Mouse (Mus musculus) gastrocnemius, postnatal 36 days (tissue): ENCODE data around the gene Casp9. TPM values are rescaled to one million over a fixed set of nuclear protein-coding genes. Genes with fewer than 3 reads are reported as not detected.

ENCODE experiments used
- DNase-seq, 2 experiments: peaks; one replicate each; pipeline ENCODE4 v3.0.0; 2022
- intact Hi-C: fragments of 180-260 bp; cut with DNase I; formaldehyde crosslinking; loops from one replicate; pipeline ENCODE4 v1.15.1; 2025
- long read RNA-seq, 2 experiments: library from polyadenylated mRNA; stranded (forward); transcript quantifications; one replicate each; pipeline ENCODE4 v2.0.0; 2021
- total RNA-seq, 2 experiments: library from RNA; stranded (reverse); gene quantifications; 2 replicates each; pipeline ENCODE4 v1.2.3; 2021

Casp9 gene
- 1 to 10 TPM; 1.9 to 2.2 TPM for total RNA-seq
- long read RNA-seq, experiment 1, partial matches to known transcripts: 1 of 1 reads
- long read RNA-seq, experiment 1, other reads (novel, unspliced or antisense): 0 of 1 reads
- long read RNA-seq, experiment 2, partial matches to known transcripts: 0 of 2 reads
- long read RNA-seq, experiment 2, other reads (novel, unspliced or antisense): 1 of 2 reads

DNA sequence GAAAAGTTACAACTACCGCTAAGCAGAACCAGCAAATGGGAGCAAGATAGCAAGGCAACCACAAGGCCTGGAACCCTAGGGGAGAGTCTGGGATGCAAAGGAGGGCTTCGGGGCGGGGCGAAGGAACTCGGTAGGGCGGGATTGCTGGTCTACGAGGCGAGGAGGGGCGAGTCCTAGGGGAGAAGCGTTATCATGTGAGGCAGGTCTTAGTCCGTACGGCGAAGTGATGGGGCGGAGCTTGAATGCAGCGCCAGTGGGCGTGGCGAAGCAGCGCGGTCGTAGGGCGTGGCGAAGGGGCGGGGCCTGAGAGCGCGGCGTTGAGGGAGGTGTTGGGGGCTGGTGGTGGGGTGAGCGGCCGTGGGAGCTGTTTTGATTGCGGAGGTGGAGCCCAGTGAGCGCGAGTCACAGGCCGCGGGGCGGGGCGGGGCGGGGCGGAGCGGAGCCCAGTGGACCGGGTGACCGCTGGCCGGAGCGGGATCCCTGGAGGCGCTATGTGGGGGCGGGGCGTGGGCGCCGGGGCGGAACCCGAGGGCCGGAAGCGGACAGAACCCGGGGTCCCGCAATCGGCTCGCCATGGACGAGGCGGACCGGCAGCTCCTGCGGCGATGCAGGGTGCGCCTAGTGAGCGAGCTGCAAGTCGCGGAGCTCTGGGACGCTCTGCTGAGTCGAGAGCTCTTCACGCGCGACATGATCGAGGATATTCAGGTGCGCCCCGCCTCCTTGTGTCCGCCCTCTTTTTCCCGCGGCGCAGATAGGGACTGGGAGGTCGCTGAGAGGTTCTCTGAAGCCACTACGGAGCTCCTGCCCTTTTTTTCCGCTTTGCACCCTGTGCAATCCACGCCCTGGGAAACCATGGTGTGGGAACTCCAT lies at the start of gene Casp9:
Gene Casp9 (plus strand): TSS at position 331 of the 870 bp plus-strand sequence.
- peak; percentile 97 to 99 for DNase-seq
- intact Hi-C loops: loop anchor here (5.0 kb wide), 1 partner anchor 71 kb away; the partner anchor contains the start of gene Ddi2

DNA sequence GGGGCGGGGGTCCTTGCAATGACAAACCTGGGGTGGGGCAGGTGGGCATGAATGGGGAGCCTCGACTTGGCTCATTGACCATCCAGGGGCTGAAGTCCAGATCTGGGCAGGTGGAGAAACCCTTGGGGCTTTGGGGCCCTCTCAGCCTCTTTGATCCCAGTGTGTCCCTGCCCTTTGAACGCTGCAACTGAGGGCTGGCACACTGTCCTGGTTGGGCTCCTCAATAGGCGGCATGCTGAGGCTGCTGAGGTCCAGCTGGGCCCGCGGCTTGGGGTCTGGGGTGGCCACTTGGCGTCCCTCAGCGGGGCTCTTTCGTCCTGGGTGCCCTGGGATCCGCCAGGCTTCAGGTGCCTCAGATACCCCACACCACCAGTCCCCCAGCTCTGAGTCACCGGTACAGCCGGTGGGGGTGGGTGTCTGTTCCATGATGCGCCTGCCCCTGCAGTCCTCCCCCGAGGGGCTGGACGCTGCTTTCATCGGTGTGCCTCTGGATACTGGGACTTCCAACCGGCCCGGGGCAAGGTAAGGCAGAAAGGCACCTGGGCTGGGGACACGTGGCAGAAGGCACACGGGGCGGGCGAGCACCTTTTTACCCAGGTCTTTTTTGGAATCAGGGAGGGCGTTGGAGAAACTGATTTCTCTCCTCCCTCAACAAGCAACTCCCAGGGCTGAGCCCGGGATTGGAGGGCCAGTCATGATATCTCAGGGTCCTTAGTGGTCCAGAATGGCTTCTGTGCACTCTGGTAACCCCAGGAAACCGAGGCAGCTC lies 46.6 kb upstream of the Casp9 start, which contains the start of gene Agmat:
Gene Agmat (plus strand): TSS at position 95 of the 769 bp plus-strand sequence.
- intact Hi-C loops: no loop called here
- no peak for DNase-seq

DNA sequence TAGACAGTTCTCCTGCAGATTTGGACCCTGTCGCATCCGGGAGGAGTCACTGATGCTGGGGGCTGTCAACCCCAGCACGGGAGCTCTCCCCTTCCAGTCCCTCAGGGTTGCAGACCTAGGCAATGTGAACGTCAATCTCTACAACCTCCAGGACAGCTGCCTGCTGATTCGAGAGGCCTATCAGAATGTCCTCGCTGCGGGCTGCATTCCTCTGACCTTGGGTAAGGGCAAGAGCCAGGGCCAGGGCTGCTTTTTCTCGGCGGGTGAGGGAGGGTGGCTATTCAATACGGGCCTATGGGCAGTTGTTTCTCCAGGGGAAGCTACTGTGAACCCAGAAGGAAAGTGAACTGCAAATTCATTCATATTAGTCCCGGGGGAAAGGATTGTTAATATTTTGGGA lies 43.9 kb upstream of the Casp9 start:
- peak in 1 of 2 experiments; percentile 47 for DNase-seq
- intact Hi-C loops: no loop called here

DNA sequence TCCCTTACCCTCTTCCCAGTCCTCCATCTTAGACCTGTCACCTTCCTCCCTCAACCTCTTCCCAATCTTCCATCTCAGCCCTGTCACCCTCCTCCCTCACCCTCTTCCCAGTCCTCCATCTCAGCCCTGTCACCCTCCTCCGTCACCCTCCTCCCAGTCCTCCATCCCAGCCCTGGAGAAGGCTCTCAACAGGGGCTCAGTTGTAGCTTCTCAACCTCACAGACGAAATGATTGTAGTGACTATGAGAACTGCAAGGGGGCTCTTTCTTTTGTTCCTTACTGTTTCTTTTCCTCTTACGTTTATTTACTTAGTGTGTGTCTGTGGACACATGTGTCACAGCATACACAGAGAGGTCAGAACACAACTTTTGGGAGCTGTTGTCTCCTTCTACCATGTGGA lies 42.6 kb upstream of the Casp9 start:
- intact Hi-C loops: no loop called here
- DNase-seq: no peak

DNA sequence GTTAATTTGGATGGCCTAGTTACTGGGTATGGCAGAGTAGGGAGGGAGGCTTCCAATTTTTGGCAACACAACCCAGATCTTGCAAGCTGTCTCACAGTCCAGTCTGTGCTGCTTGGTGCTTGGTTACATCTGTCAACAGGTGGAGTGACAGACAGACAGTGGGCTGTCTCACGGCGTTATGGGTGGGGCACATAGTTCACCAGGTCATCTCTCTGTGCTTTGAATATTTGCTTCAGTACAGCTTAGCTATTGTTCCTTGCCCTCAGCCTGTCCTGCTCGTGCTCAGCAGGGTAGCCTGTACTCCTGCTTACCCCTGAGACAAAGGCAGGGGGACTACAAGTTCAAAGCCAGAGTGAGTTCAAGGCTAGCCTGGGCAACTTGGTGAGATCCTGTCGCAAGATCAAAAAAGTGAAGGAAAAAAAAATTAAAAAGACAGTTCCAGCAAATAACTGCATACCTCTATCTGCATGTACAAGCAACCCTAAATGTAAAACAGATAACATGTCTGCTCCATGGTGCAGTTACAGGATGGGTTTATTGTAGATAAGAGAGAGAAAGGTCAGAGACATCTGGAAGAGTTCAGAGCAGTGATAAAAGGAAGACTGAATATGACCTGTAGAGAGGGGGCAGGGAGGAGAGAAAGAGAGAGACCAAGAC lies 41.9 kb upstream of the Casp9 start:
- DNase-seq: no peak
- intact Hi-C loops: no loop called here

DNA sequence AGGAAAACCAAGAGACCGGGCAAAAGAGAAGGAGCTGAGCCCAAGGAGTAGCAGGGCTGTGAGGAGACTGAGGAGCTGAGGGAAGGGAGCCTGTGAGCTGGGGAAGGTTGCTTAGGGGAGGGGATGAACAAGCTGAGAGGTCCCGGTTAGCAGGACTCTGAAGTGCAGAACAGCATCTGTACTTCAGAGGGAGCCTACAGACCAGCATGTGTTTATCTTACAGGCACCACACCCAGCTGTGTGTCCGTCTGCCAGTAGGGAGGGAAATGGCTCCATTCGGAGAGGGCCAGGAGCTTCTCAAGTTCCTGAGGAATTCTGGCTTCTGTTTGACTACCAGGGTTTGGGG lies 41.4 kb upstream of the Casp9 start:
- intact Hi-C loops: no loop called here
- DNase-seq: no peak

DNA sequence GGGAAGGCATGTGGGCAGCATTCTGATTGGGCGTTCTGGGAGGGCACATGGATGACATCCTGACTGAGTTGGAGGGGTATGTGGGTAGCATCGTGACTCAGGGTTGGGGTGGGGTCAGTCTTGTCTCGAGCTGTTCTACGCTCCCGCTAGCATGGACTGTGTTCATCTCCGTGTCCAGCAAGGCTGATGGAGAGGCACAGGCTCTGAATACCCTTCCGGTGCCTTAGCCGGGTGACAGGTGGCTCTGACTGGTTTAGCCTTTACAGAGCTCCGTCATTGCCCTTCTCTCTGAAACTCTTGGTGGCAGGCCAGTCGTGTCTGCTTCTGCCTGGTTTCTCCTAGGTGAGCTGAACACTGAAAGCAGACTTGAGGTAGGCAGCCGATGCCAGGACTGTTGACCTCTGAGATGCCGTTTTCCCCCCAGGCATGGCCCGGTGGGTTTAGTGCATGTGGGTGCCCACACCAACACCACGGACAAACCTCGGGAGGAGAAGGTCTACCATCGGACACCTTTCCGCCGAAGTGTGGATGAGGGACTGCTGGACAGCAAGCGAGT lies 38.0 kb upstream of the Casp9 start:
- intact Hi-C loops: no loop called here
- no peak for DNase-seq

DNA sequence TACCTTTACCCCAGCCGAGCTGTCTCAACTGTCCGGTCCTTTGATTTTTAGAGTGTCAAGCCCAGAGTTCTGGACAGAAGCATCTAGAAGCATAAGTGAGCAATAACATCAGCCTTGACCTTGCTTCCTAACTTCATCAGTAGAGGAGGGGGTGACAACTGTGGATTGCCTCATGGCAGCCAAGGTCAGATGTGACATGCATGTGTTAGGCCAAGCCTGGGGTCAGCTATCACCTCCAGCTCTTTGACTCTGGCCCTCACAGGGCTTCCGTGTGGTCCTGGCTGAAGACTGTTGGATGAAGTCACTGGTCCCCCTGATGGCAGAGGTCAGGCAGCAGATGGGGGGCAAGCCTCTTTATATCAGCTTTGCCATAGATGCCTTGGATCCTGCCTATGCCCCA lies 36.3 kb upstream of the Casp9 start:
- intact Hi-C loops: no loop called here
- DNase-seq: no peak

DNA sequence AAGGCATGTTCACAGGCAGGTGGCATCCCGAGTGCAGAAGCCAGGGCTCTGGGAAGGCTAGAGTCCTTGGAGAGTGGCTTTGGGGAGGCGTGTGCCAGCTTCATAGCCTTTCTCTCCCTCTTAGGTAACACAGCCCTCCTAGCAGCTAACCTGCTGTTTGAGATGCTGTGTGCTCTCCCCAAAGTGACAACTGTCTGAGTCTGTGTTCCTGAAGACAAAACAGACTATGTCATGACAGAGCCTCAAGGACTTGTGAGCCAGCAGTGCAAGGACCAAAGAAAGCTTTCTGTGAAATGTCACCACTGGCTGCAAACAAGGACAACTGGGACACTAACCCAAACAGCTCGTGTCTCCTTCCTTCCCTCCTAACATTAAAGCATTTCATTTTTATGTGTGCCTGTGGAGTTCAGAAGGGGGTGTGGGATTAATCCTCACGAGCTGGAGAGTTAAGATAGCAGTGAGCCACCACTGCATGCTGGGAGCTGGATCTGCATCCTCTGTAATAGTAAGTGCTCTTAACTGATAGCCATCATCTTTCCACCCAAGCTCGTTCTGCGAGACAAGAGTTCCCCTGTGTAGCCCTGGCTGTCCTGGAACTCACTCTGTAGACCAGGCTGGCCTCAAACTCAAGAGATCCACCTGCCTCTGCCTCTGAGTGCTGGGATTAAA lies 34.4 kb upstream of the Casp9 start:
- DNase-seq: no peak
- intact Hi-C loops: no loop called here

DNA sequence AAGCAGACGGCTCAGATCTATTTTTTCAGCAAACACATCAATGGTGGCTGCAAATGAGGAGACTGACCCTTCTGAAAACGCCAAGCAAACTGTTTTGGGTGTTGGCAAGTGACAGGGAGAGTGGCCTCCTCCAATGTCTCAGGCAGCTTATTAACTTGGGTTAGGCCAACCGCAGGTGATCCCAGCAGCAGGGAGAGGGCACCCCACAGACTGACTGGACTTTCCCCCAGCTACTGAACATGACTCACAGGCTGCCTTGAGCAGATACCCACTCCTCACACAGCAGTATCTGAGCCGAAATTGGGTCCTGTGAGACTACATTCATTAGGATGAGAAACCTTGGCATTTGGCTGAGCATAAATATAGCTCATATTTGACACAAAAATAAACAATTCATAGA lies 32.5 kb upstream of the Casp9 start:
- intact Hi-C loops: no loop called here
- no peak for DNase-seq

DNA sequence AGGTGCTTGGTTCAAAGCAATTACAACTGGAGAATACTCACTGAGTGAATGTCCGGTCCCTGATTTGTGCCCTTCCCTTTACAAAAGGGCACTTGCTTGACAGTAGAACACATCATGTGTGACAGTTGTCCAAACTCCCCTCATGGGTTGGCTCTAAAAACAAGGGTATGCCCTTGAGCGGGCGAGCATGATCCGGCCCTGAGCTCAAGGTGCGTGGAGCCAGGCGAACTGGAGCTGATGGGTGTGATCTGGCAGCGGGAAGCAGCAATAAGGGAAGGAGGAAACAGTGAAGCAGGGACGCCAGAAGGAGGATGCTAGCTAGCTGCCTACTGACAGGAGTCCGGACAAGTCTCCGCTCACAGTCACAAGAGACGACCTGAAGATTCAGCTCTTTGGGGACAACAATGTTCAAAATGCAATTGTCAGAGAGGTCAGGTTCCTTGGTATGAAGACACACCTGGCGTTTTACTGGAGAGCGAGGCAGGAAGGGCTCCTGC lies 31.3 kb upstream of the Casp9 start:
- no peak for DNase-seq
- intact Hi-C loops: no loop called here

DNA sequence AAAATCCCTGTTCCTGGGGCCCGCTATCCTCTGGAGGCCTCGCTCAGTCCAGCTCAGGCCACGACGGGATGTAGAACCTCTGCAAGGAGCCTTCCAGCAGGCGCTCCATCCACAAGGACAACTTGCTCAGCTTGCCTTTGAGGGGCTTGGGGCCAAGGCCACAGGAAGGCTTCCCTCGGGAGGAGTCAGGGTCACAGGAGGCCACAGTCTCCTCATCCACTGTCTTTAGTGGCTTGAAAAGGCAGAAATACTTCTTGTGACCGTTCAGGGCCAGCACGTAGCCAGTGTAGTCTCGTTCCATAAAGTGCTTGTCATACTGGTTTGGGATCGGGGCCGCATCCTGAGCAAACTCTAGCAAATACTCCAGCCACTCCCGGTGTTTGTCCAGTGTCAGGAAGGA lies 29.9 kb upstream of the Casp9 start:
- intact Hi-C loops: no loop called here
- DNase-seq: no peak

DNA sequence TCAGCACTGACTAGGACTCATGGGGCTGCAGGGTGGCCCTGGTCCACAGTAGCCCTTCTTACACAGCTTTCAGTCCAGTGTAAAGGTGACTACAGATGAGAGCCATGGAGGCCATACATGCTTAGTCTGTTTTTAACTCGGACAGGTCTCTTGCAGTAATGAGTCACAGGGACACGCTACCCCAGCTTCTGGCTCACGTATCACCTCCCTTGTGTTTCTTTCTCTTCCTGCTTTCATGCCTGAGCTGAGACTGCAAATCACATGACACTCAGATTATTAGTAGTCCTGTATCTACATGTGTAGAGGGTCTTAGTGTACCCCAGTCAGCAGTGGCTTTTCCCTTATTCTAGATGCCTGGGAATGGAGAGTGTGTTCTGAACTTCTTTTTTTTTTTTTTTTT lies 28.4 kb upstream of the Casp9 start:
- DNase-seq: no peak
- intact Hi-C loops: no loop called here

DNA sequence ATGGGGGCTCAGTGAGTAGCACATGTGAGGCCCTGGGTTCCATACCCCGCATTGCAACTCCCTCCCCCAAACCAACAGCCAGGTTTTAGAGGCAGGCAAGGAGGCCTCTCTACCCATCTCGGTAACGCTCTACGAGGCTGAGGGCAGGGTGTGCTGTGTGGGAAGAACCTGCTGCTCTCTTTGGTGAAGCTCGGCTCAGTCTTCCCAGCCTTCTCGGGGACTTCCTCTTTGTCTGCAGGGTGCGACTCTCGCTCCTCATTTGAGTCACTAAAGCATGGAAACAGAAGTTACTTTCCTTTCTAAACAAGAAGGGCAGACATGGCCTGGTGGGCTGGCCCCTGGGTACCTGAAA lies 27.1 kb upstream of the Casp9 start:
- DNase-seq: no peak
- intact Hi-C loops: no loop called here

DNA sequence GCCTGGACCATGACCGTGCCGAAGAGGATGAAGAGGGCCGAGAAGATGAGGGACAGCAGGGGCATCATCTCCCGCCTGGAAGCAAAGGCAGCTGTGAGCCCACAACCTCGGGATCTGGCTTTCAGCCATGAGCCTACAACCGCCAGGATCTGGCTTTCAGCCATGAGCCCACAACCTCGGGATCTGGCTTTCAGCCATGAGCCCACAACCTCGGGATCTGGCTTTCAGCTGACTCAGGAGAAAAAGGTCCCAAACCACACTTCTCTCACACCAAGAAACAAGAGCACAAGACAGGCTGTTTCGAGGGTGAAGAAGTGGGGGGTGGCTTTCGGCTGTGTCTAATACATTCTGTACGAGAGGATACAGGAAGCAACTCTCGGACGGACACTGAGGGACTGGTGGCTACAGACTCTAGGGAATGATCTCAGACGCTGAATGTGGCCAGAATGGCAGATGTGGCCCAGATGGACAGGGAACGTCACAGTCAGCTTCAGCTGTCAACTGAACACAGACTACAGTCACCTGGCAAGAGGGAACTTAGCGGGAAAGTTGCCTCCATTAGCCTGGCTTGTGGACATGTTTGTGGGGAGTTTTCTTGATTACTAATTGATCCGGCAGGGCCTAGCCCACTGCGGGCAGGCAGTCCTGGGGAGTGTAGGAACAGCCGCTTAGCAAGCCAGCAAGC lies 26.6 kb upstream of the Casp9 start:
- DNase-seq: no peak

DNA sequence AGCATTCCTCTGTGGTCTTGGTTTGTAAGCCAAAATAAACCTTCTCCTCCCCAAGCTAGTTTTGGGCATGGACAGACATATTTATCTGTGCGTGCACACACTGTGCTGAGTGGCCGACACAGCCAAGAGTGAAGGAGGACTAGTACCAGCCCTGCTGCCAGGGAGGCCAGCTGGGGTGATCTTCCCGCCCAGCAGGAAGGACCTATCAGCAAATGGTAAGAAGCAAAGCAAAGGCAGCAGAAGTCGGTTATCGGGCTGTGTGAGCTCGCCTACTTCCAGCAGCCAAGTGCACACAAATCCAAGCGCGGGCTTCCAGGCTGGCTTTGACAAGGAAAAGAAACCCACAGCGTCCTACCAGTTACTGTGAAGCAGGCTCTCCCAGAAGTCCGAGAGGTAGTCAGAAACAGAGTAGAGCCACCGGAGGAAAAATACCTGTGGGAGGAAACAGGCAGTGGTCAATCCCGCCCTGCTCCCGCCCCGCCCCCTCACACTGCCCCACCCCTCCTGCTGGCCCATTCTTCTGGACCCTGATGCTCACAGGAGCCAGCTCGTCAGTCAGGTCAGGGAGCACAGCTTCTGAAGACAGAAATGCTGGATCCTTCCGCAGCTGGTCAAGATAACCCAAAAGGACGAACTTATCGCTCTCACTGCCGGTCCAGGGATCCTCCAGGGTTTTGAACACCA lies 25.9 kb upstream of the Casp9 start:
- intact Hi-C loops: no loop called here
- DNase-seq: no peak

More for the DNA sequence above, 26.6 kb upstream of the Casp9 start:
- intact Hi-C loops: no loop called here

DNA sequence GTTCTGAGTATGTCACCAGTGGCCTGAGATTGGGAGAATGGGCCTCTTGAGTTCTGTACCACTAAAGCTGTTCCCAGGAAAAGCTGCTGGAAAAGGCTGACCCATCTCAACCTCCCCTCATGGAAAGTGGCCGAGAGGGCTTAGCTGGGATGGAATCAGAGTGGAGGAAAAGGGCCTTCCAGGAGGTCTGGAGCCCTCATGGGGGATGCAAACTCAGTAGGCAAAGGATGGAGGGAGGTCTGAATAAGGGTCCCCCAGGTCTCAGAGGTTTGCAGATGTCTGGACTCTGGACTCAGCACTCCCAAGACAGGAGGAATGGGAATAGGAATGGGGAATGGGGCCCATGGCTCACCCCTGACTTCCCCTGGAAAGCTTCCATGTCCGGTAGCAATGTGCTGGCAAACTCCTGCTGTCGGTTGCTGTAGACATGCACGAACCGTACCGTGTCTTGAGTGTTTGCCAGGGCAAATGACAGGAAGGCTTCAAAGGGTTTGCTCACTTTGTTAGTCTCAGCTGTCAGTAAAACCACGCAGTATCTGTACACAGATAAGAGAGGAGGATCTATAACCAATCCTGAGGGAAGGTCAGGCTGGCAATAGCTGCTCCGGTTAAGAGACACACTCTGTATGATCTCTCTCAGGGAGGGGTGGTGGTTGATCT lies 23.8 kb upstream of the Casp9 start:
- DNase-seq: no peak
- intact Hi-C loops: no loop called here

DNA sequence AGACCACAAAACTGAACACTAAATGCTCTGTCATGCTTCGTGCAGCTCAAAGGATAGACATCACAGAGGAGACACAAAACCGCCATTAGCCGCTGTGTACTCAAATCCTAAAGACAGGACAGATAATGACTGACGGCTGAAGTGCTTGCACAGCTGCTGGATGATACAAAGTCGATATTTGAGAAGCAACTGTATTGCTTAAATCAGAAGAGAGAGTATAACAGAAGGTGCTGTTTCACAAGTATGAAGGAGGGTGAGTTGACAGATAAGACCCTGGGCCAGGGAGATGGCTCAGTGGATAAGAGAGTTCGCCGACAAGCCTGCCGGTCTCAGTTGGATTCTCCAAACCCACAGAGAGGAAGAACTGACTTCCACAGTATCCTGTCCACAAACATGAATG lies 21.6 kb upstream of the Casp9 start:
- intact Hi-C loops: no loop called here
- DNase-seq: no peak
